Mouse (Mus musculus) brain, adult 10 weeks (tissue): Measurements from ENCODE around the gene Krtap21-1. TPM values are rescaled to one million over a fixed set of nuclear protein-coding genes. Genes with fewer than 3 reads are reported as not detected.

Experiments
- polyA plus RNA-seq: library from polyadenylated mRNA; stranded (reverse); fragments of 350-450 nt; fragmentation: Illumina TruSeq; extraction: RNeasy Lipid Tissue Mini Kit (QIAGEN cat#74804); gene quantifications from one replicate; pipeline ENCODE4 v1.2.3, GENCODE M21; 2015; ENCODE audit warnings: low read depth, low replicate concordance

The Krtap21-1 gene
- polyA plus RNA-seq: not detected

DNA sequence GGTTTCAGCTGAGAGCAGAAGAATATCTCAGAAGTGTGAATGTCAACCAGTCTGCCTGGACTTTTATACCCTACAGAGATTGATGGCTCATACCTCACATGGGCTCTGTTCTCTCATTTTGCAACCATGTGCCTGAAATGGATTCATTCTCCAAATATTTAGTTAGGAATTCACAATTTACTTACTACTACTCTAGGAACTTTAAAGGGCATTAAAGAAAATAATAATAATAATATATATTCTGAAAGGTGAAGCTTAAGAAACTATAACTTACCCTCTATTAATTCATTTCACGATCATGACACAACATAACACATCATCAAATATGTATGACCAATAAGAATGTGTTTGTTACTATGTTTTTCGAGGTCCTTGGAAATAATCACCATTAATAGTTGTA, at the start of gene Krtap21-1:
Gene Krtap21-1, minus strand, starts transcription at position 101 of the 400 bp plus-strand sequence.

DNA sequence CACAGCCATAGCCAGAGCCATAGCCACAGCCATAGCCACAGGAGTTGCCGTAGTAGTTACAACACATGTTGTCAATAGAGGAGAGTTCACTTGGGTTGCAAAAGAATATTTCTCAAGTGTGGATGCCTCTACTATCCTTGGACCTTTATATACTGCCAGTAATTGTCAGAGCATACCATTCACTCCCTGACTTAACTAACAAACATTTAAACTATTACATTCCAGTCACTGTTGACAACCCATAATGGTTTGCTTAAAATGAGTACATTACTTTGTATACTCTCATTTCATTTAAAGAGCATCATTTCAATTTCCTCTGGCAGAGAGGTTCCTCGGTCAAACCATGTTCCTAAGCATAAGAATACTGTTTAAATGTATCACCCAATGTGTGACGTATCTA, 16.3 kb upstream of the Krtap21-1 start, which contains the start of gene Krtap6-2:
Gene Krtap6-2, minus strand, starts transcription at position 101 of the 400 bp plus-strand sequence.

Other genes with a start within 250 kb of the Krtap21-1 start
- gene Gm9789, start 245.9 kb downstream of the Krtap21-1 start, polyA plus RNA-seq: not detected
- gene Gm7735, start 234.4 kb downstream of the Krtap21-1 start, polyA plus RNA-seq: not detected
- not detected for gene 1110057P08Rik, start 229.1 kb downstream of the Krtap21-1 start, polyA plus RNA-seq
- gene Krtap20-2, start 198.0 kb downstream of the Krtap21-1 start, polyA plus RNA-seq: not detected
- gene Krtap6-2, start 16.2 kb upstream of the Krtap21-1 start, polyA plus RNA-seq: not detected
- not detected for gene Krtap8-1, start 84.1 kb upstream of the Krtap21-1 start, polyA plus RNA-seq
- not detected for gene Krtap7-1, start 104.5 kb upstream of the Krtap21-1 start, polyA plus RNA-seq
- gene Krtap11-1, start 167.3 kb upstream of the Krtap21-1 start, polyA plus RNA-seq: not detected